Mouse (Mus musculus) CD4-positive, CD25-positive, alpha-beta regulatory T cell, adult 4 months (primary cell): ENCODE data around the gene Slc31a1. TPM values are rescaled to one million over a fixed set of nuclear protein-coding genes. Genes with fewer than 3 reads are reported as not detected.

ENCODE experiments used
- ATAC-seq: one replicate; pipeline ENCODE4 v1.8.0; 2017
- polyA plus RNA-seq, 2 experiments: library from polyadenylated mRNA; unstranded; fragments of 100-300 nt; shearing (Covaris generic); gene quantifications; one replicate each; pipeline ENCODE4 v1.2.1; 2017

The Slc31a1 gene
- polyA plus RNA-seq, 2 experiments from 2014 or later, result 7.3 to 11.7 TPM

- no peak for ATAC-seq
Measured at GRCm38 (mm10) chr4:62364299-62364698, 3.8 kb downstream of the Slc31a1 start.

GRCm38 (mm10) chr4:62366291-62366690 lies 5.8 kb downstream of the Slc31a1 start:
- no peak for ATAC-seq

DNA sequence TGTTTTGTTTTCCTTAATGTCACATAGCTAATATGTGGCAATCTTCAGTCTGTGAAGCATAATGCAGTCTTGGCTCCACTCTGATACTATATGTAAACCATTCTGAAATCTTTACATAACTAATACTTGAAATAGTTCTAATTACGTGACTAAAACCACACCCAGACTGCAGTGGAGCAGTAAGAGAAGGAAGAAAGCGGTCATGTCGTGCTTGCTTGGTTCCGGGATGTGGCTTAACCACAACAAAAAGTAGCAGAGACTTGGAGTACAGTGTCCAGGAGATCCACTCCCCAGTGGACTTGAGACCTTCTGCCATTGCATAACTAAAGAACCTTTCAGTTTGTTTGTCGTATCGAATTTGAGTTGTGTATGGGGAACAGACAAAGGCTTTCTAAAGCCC lies 7.1 kb downstream of the Slc31a1 start:
- ATAC-seq, result peak; percentile 37

DNA sequence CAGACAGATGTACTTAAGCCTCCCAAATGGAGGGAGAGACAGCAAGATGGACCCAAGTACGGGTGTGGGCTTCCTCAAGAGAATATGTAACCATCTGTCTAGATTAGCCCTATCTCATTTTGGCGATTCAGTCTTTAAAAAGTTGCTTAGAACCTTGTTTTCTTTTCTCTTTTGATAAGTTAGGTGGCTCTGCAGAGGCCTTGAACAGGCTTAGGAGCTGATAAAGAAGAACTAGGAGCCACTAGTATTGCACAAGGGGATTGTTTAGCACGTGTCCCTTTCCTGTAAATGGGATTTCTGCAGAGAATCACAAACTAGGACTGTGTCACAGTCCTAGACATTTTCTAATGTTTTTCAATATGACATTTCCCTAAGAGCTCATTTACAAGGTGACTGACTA lies 8.6 kb downstream of the Slc31a1 start:
- ATAC-seq, result no peak

DNA sequence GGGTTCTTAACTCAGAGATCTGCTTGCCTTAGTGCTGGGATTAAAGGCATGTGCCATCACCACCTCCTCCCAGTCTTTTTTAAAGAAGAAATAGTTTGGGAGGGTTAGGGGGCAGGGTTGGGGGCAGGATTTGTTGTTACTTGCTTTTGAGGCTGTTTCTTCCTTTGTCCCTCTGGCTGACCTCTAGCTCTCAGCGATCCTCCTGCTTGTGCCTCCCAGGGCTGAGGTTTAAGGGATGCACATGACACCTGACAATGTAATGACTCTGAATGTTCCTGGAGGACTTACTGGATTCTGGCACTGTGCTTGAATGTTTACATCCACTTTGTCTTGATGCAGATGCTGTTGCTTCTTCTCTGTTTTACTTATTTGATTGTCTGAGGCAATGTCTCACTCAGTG lies 11.9 kb downstream of the Slc31a1 start:
- ATAC-seq, result no peak

DNA sequence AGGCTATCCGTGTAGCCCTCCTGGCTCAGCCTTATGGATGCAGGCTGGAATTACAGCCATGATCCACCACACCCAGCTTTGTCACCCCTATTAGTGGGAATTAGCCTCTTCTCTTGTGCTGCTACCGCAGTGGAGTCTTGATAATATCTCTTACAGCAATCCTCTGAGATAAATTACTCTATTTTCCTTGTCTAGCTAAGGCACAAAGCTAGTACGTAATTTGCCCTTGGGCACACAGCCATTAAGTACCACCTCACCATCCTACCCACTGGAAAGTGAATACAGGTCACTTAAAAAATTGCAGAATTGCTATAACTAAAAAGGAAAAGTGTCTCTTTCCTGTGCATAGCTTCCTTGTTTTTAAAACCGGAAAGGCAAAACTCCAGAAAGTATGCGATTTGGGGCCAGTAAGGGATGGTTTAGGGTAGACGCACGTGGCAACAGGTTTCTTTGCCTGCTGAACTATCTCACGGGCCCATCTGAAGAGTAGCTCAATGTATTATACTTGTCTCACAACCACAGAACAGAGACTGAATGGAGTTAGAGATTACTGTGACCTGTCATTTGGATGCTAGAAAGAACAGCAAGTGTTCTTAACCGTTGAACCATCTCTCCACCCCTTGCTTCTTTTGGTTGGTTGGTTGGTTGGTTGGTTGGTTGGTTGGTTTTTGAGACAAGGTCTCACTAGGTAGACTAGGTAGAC lies 12.4 kb downstream of the Slc31a1 start:
- ATAC-seq, result no peak

DNA sequence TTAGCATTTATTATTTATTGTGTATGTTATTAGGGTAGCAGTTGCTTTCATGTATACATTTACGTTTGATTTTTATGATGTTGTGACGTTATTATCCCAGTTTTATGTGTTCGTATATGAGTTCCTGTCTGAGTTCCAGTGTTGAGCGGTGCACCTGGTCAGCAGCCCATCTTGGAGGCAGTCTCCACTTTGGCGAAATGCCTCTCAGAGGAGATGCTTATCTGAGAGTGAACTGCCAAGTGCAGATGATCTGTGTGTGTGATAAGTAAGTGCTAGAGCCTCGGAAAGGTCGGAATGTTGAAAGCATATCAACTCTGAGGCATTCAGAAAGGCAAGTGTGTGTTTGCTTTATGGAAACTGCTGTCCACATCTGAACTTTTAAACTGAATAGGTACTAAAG lies 13.1 kb downstream of the Slc31a1 start:
- ATAC-seq, result no peak

- no peak for ATAC-seq
Measured at GRCm38 (mm10) chr4:62374342-62374741, 13.8 kb downstream of the Slc31a1 start.

- ATAC-seq, result no peak
Measured at GRCm38 (mm10) chr4:62376123-62376522, 15.6 kb downstream of the Slc31a1 start.

- no peak for ATAC-seq
Measured at GRCm38 (mm10) chr4:62379724-62380381, 19.3 kb downstream of the Slc31a1 start.

- no peak for ATAC-seq
Measured at GRCm38 (mm10) chr4:62383207-62383606, 22.7 kb downstream of the Slc31a1 start.

- no peak for ATAC-seq
Measured at GRCm38 (mm10) chr4:62383752-62384151, 23.2 kb downstream of the Slc31a1 start.

GRCm38 (mm10) chr4:62384159-62384558 lies 23.6 kb downstream of the Slc31a1 start:
- ATAC-seq, result no peak

DNA sequence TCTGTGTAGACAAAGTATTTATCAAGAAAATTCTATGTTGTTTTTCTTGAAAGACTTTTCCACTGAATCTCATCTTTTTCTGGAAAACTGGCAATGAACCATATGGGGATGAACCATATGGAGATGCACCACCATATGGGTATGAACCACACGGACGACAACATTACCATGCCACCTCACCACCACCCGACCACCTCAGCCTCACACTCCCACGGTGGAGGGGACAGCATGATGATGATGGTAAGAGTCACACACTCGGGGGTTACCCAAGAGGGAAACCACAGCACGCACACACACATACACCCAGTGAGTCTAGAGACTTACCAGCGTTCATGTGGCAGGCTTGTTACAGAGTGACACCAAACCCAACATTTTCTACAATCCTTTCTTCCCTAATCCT lies 24.9 kb downstream of the Slc31a1 start:
- no peak for ATAC-seq

- ATAC-seq, result no peak
Measured at GRCm38 (mm10) chr4:62389592-62390512, 29.3 kb downstream of the Slc31a1 start.

DNA sequence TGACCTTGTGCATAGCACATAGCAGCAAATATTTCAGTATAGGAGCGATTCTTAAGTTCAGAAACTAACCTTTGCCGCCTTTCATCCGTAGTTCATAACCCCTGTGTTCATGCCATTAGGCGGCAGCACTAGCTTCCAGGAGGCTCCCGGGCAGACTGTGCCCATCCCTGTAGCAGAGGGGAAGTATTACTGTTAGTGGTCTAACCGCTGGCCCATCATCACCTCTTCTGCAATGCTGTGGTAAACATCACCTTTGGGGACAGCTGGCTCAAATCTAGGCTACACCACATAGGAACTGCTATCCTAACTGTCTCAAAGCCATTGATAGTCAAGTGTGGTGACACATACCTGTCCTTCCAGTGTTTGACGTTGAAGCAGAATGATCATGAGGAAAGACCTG lies 31.4 kb downstream of the Slc31a1 start:
- ATAC-seq, result no peak

GRCm38 (mm10) chr4:62393459-62393858 lies 32.9 kb downstream of the Slc31a1 start:
- no peak for ATAC-seq

- ATAC-seq, result no peak
Measured at GRCm38 (mm10) chr4:62395806-62396205, 35.3 kb downstream of the Slc31a1 start.

DNA sequence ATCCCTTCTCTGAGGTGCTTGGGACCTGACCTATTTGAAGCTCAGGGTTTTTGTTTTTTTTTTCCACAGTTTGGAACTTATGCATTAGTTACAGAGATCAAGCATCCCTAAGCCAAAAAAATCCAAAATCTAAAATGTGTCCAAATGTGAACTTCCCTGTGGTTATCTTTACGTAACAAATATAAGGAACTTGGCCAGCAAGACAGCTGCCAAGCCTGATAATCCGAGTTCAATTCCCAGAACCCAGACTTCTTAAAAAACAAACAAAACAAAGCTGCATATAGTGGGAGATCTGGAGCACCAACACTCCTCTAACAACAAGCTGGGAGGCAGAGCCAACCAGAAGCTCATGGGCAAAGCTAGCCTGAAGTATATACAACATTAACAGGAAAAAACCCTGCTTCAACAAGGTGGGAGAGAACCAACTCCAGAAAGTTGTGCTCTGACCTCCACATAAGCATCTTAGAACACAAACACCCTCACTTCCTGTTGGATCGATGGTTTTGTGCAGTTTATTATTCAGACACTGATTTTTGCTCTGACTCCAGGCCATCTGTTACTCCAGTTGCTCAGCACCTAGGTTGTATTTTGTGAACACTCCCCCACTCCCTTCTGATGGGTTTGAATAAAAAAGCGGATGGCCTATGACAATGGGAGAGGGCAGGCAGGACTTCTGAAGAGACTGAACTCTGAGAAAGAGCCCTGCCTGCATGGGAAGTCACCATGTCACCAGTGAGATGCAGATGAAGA lies 37.3 kb downstream of the Slc31a1 start:
- no peak for ATAC-seq

GRCm38 (mm10) chr4:62398956-62399355 lies 38.4 kb downstream of the Slc31a1 start:
- ATAC-seq, result no peak

- ATAC-seq, result no peak
Measured at GRCm38 (mm10) chr4:62406133-62406532, 45.6 kb downstream of the Slc31a1 start.

- ATAC-seq, result peak; percentile 28
Measured at GRCm38 (mm10) chr4:62407730-62408582, 47.4 kb downstream of the Slc31a1 start.
